Mouse (Mus musculus) E14TG2a.4 (cell line): Measurements from ENCODE around the gene Rnf114.

Experiments
- H3K27me3 ChIP-seq: 2 replicates; pipeline ENCODE4 v1.6.1; 2014; ENCODE audit warnings: low read length, control low read depth; ENCODE audit not compliant: insufficient read depth
- H3K36me3 ChIP-seq: 2 replicates; pipeline ENCODE4 v1.6.1; 2014; ENCODE audit warnings: low read length, control low read depth; ENCODE audit not compliant: insufficient read depth
- H3K4me1 ChIP-seq: replicated peaks from 2 replicates; pipeline ENCODE4 v1.6.1; 2014; ENCODE audit warnings: low read depth, low read length, control low read depth
- H3K4me3 ChIP-seq: replicated peaks from 2 replicates; pipeline ENCODE4 v1.5.1; 2014; ENCODE audit warnings: mild to moderate bottlenecking, low read length
- H3K9me3 ChIP-seq: 2 replicates; pipeline ENCODE4 v1.6.1; 2014; ENCODE audit warnings: low read length, control low read depth
- CTCF ChIP-seq: conservative IDR thresholded peaks from 2 replicates; pipeline ENCODE4 v1.5.1; 2014; ENCODE audit warnings: low read length
- NANOG ChIP-seq: IDR thresholded peaks from 2 replicates; pipeline ENCODE4 v1.6.1; 2014; ENCODE audit warnings: borderline replicate concordance, low read length, mixed read lengths
- POU5F1 ChIP-seq: IDR thresholded peaks from 2 replicates; pipeline ENCODE4 v1.6.1; 2014; ENCODE audit warnings: low read length, borderline replicate concordance

The Rnf114 gene

GRCm38 (mm10) chr2:167543121-167544003 lies 50.9 kb downstream of the Rnf114 start:
- Histone ChIP-seq H3K36me3 (peaks cover 6% of the 10 kb centered on the region; the same call in 1 of the 2 replicates), H3K27me3 (peaks cover 88% of the 10 kb centered on the region), H3K4me3 (peak overlapping the region; percentile 20; the same call in 1 of the 2 replicates), H3K9me3 (no peaks in the 10 kb centered on the region), H3K4me1 (peaks cover 84% of the 10 kb centered on the region)
- TF ChIP-seq NANOG: no peak
- no peak; the same call in 1 of the 2 replicates for TF ChIP-seq POU5F1
- TF ChIP-seq CTCF: no peak

- Histone ChIP-seq H3K9me3 (no peaks in the 10 kb centered on the region), H3K4me1 (peaks cover 80% of the 10 kb centered on the region), H3K36me3 (peaks cover 6% of the 10 kb centered on the region; the same call in 1 of the 2 replicates), H3K27me3 (peaks cover 88% of the 10 kb centered on the region), H3K4me3 (peak overlapping the region; percentile 20; the same call in 1 of the 2 replicates)
- TF ChIP-seq NANOG (no peak), CTCF (no peak), POU5F1 (no peak)
Measured at GRCm38 (mm10) chr2:167544004-167544356, 51.5 kb downstream of the Rnf114 start.

- no peaks in the 10 kb centered on the region for H3K9me3 ChIP-seq
- peaks cover 77% of the 10 kb centered on the region for H3K4me1 ChIP-seq
- TF ChIP-seq NANOG: no peak
- no peak for TF ChIP-seq CTCF
- no peak for TF ChIP-seq POU5F1
- peaks cover 6% of the 10 kb centered on the region; the same call in 1 of the 2 replicates for H3K36me3 ChIP-seq
- H3K27me3 ChIP-seq: peaks cover 87% of the 10 kb centered on the region
- no peak overlapping the region for H3K4me3 ChIP-seq
Measured at GRCm38 (mm10) chr2:167544456-167544855, 52.0 kb downstream of the Rnf114 start.

- Histone ChIP-seq H3K4me1 (peaks cover 73% of the 10 kb centered on the region), H3K36me3 (peaks cover 5% of the 10 kb centered on the region; the same call in 1 of the 2 replicates), H3K9me3 (no peaks in the 10 kb centered on the region), H3K27me3 (peaks cover 81% of the 10 kb centered on the region), H3K4me3 (peak overlapping the region; percentile 33; the same call in 1 of the 2 replicates)
- TF ChIP-seq CTCF: no peak
- TF ChIP-seq POU5F1: no peak
- no peak for TF ChIP-seq NANOG
Measured at GRCm38 (mm10) chr2:167546447-167547195, 54.2 kb downstream of the Rnf114 start.

GRCm38 (mm10) chr2:167547444-167547843 lies 55.0 kb downstream of the Rnf114 start:
- no peak overlapping the region for H3K4me3 ChIP-seq
- H3K9me3 ChIP-seq: no peaks in the 10 kb centered on the region
- peaks cover 76% of the 10 kb centered on the region for H3K27me3 ChIP-seq
- TF ChIP-seq POU5F1 (no peak), NANOG (no peak), CTCF (no peak)
- H3K4me1 ChIP-seq: peaks cover 68% of the 10 kb centered on the region
- H3K36me3 ChIP-seq: no peaks in the 10 kb centered on the region

- no peak for TF ChIP-seq POU5F1
- no peak for TF ChIP-seq CTCF
- no peak for TF ChIP-seq NANOG
- H3K9me3 ChIP-seq: no peaks in the 10 kb centered on the region
- no peak overlapping the region for H3K4me3 ChIP-seq
- H3K27me3 ChIP-seq: peaks cover 69% of the 10 kb centered on the region
- no peaks in the 10 kb centered on the region for H3K36me3 ChIP-seq
- H3K4me1 ChIP-seq: peaks cover 64% of the 10 kb centered on the region
Measured at GRCm38 (mm10) chr2:167548961-167549360, 56.5 kb downstream of the Rnf114 start.

GRCm38 (mm10) chr2:167550341-167550854 lies 58.0 kb downstream of the Rnf114 start:
- peaks cover 63% of the 10 kb centered on the region for H3K27me3 ChIP-seq

More at GRCm38 (mm10) chr2:167550341-167550854, 58.0 kb downstream of the Rnf114 start:
- H3K36me3 ChIP-seq: no peaks in the 10 kb centered on the region
- peaks cover 69% of the 10 kb centered on the region for H3K4me1 ChIP-seq
- no peaks in the 10 kb centered on the region for H3K9me3 ChIP-seq
- H3K4me3 ChIP-seq: no peak overlapping the region
- no peak for TF ChIP-seq POU5F1
- no peak for TF ChIP-seq CTCF
- no peak for TF ChIP-seq NANOG
